Mouse (Mus musculus): ENCODE measurements around the gene Mtmr14. TPM values are rescaled to one million over a fixed set of nuclear protein-coding genes. Genes with fewer than 3 reads are reported as not detected.

Mtmr14 gene
- polyA plus RNA-seq, 1 experiment from 2014 or later: 34.0 TPM

GRCm38 (mm10) chr6:113306322-113306985 lies 68.8 kb downstream of the Mtmr14 start:
- under 1% methylated on average over 46 of the region's 50 CpGs for WGBS
- Histone ChIP-seq H3K4me2 (ENCODE audit: low read length) (peak overlapping the region; percentile 55), H3K9ac (ENCODE audit: low read depth, low read length) (peak overlapping the region; percentile 96), H3K4me1 (ENCODE audit: control insufficient read depth, insufficient read depth, low read length) (peaks cover 17% of the 10 kb centered on the region), H3K27me3 (ENCODE audit: control insufficient read depth, insufficient read depth, low read depth, low read length) (no peaks in the 10 kb centered on the region), H3K36me3 (ENCODE audit: control insufficient read depth, insufficient read depth, low read length) (peaks cover 6% of the 10 kb centered on the region; the same call in 1 of the 2 replicates), H3K9me3 (replicated peaks; ENCODE audit: control insufficient read depth, low read length, poor library complexity, severe bottlenecking) (no peaks in the 10 kb centered on the region), H3K27ac (ENCODE audit: low read length) (peak overlapping the region; percentile 99), H3K4me3 (ENCODE audit: low read depth, low read length) (peak overlapping the region; percentile 97)
- peak; percentile 98 for ATAC-seq

- Histone ChIP-seq H3K27ac (ENCODE audit: low read length) (peak within 1 kb of the TSS; percentile 99), H3K9ac (ENCODE audit: low read depth, low read length) (peak within 1 kb of the TSS; percentile 96), H3K4me3 (ENCODE audit: low read depth, low read length) (peak within 1 kb of the TSS; percentile 97), H3K27me3 (ENCODE audit: control insufficient read depth, insufficient read depth, low read depth, low read length) (no peaks in the 10 kb centered on the region), H3K9me3 (replicated peaks; ENCODE audit: control insufficient read depth, low read length, poor library complexity, severe bottlenecking) (no peaks in the 10 kb centered on the region), H3K36me3 (ENCODE audit: control insufficient read depth, insufficient read depth, low read length) (peaks cover 6% of the 10 kb centered on the region; the same call in 1 of the 2 replicates), H3K4me2 (ENCODE audit: low read length) (peak within 1 kb of the TSS; percentile 98), H3K4me1 (ENCODE audit: control insufficient read depth, insufficient read depth, low read length) (peaks cover 17% of the 10 kb centered on the region)
- 0% methylated on average over 32 of the region's 32 CpGs for WGBS
- peak; percentile 76 for ATAC-seq
Observed at GRCm38 (mm10) chr6:113306986-113307349, 69.3 kb downstream of the Mtmr14 start, which contains the start of gene Brpf1. Gene Brpf1 (plus strand): TSS chr6:113307137.

- Histone ChIP-seq H3K4me3 (ENCODE audit: low read depth, low read length) (peak overlapping the region; percentile 97), H3K4me2 (ENCODE audit: low read length) (peak overlapping the region; percentile 98), H3K9ac (ENCODE audit: low read depth, low read length) (peak overlapping the region; percentile 96), H3K27me3 (ENCODE audit: control insufficient read depth, insufficient read depth, low read depth, low read length) (no peaks in the 10 kb centered on the region), H3K36me3 (ENCODE audit: control insufficient read depth, insufficient read depth, low read length) (peaks cover 6% of the 10 kb centered on the region; the same call in 1 of the 2 replicates), H3K9me3 (replicated peaks; ENCODE audit: control insufficient read depth, low read length, poor library complexity, severe bottlenecking) (no peaks in the 10 kb centered on the region), H3K27ac (ENCODE audit: low read length) (peak overlapping the region; percentile 99), H3K4me1 (ENCODE audit: control insufficient read depth, insufficient read depth, low read length) (peaks cover 17% of the 10 kb centered on the region)
- ATAC-seq: peak; percentile 2; the same call in 1 of the 2 replicates
- WGBS: under 1% methylated on average over 34 of the region's 34 CpGs
Observed at GRCm38 (mm10) chr6:113307481-113308121, 70.0 kb downstream of the Mtmr14 start.

GRCm38 (mm10) chr6:113308141-113308540 lies 70.5 kb downstream of the Mtmr14 start:
- Histone ChIP-seq H3K4me2 (ENCODE audit: low read length) (peak overlapping the region; percentile 98), H3K9ac (ENCODE audit: low read depth, low read length) (peak overlapping the region; percentile 96), H3K36me3 (ENCODE audit: control insufficient read depth, insufficient read depth, low read length) (peaks cover 6% of the 10 kb centered on the region; the same call in 1 of the 2 replicates), H3K4me1 (ENCODE audit: control insufficient read depth, insufficient read depth, low read length) (peaks cover 17% of the 10 kb centered on the region), H3K4me3 (ENCODE audit: low read depth, low read length) (peak overlapping the region; percentile 97), H3K9me3 (replicated peaks; ENCODE audit: control insufficient read depth, low read length, poor library complexity, severe bottlenecking) (no peaks in the 10 kb centered on the region), H3K27ac (ENCODE audit: low read length) (no peak overlapping the region), H3K27me3 (ENCODE audit: control insufficient read depth, insufficient read depth, low read depth, low read length) (no peaks in the 10 kb centered on the region)
- WGBS: 37% methylated on average over 5 of the region's 5 CpGs
- no peak for ATAC-seq

- Histone ChIP-seq H3K27me3 (ENCODE audit: control insufficient read depth, insufficient read depth, low read depth, low read length) (no peaks in the 10 kb centered on the region), H3K4me2 (ENCODE audit: low read length) (no peak overlapping the region), H3K27ac (ENCODE audit: low read length) (no peak overlapping the region), H3K4me1 (ENCODE audit: control insufficient read depth, insufficient read depth, low read length) (no peaks in the 10 kb centered on the region), H3K9ac (ENCODE audit: low read depth, low read length) (no peak overlapping the region), H3K4me3 (ENCODE audit: low read depth, low read length) (no peak overlapping the region), H3K36me3 (ENCODE audit: control insufficient read depth, insufficient read depth, low read length) (peaks cover 57% of the 10 kb centered on the region), H3K9me3 (replicated peaks; ENCODE audit: control insufficient read depth, low read length, poor library complexity, severe bottlenecking) (no peaks in the 10 kb centered on the region)
- no peak for ATAC-seq
- 97% methylated on average over 3 of the region's 3 CpGs for WGBS
Observed at GRCm38 (mm10) chr6:113315972-113316371, 78.3 kb downstream of the Mtmr14 start.

- Histone ChIP-seq H3K4me3 (ENCODE audit: low read depth, low read length) (peak within 1 kb of the TSS; percentile 58), H3K36me3 (ENCODE audit: control insufficient read depth, insufficient read depth, low read length) (peaks cover 21% of the 10 kb centered on the region; the same call in 1 of the 2 replicates), H3K27ac (ENCODE audit: low read length) (peak within 1 kb of the TSS; percentile 83), H3K27me3 (ENCODE audit: control insufficient read depth, insufficient read depth, low read depth, low read length) (no peaks in the 10 kb centered on the region), H3K9me3 (replicated peaks; ENCODE audit: control insufficient read depth, low read length, poor library complexity, severe bottlenecking) (no peaks in the 10 kb centered on the region), H3K4me2 (ENCODE audit: low read length) (peak within 1 kb of the TSS; percentile 92), H3K9ac (ENCODE audit: low read depth, low read length) (peak within 1 kb of the TSS; percentile 69), H3K4me1 (ENCODE audit: control insufficient read depth, insufficient read depth, low read length) (peaks cover 15% of the 10 kb centered on the region)
- under 1% methylated on average over 52 of the region's 52 CpGs for WGBS
- ATAC-seq: peak; percentile 99
Observed at GRCm38 (mm10) chr6:113326533-113327315, 89.1 kb downstream of the Mtmr14 start, which contains the start of gene Ogg1. Gene Ogg1 (plus strand): TSS chr6:113326972.

GRCm38 (mm10) chr6:113329396-113329795 lies 91.8 kb downstream of the Mtmr14 start:
- H3K36me3 ChIP-seq (ENCODE audit: control insufficient read depth, insufficient read depth, low read length): 0 out of 2 replicates have a peak, but pooled peaks cover under 1% of the 10 kb centered on the region

GRCm38 (mm10) chr6:113330547-113330946 lies 92.9 kb downstream of the Mtmr14 start:
- no peaks in the 10 kb centered on the region for H3K36me3 ChIP-seq (ENCODE audit: control insufficient read depth, insufficient read depth, low read length)
- no peak overlapping the region for H3K4me3 ChIP-seq (ENCODE audit: low read depth, low read length)
- no peaks in the 10 kb centered on the region for H3K27me3 ChIP-seq (ENCODE audit: control insufficient read depth, insufficient read depth, low read depth, low read length)
- 56% methylated on average over 2 of the region's 2 CpGs for WGBS
- H3K9me3 ChIP-seq (replicated peaks; ENCODE audit: control insufficient read depth, low read length, poor library complexity, severe bottlenecking): no peaks in the 10 kb centered on the region
- no peak overlapping the region for H3K9ac ChIP-seq (ENCODE audit: low read depth, low read length)
- ATAC-seq: no peak
- H3K4me2 ChIP-seq (ENCODE audit: low read length): no peak overlapping the region
- peaks cover 13% of the 10 kb centered on the region for H3K4me1 ChIP-seq (ENCODE audit: control insufficient read depth, insufficient read depth, low read length)
- H3K27ac ChIP-seq (ENCODE audit: low read length): no peak overlapping the region

More at GRCm38 (mm10) chr6:113329396-113329795, 91.8 kb downstream of the Mtmr14 start:
- peaks cover 15% of the 10 kb centered on the region for H3K4me1 ChIP-seq (ENCODE audit: control insufficient read depth, insufficient read depth, low read length)
- no peak overlapping the region for H3K27ac ChIP-seq (ENCODE audit: low read length)
- ATAC-seq: no peak
- no peaks in the 10 kb centered on the region for H3K27me3 ChIP-seq (ENCODE audit: control insufficient read depth, insufficient read depth, low read depth, low read length)
- H3K4me3 ChIP-seq (ENCODE audit: low read depth, low read length): no peak overlapping the region
- no peaks in the 10 kb centered on the region for H3K9me3 ChIP-seq (replicated peaks; ENCODE audit: control insufficient read depth, low read length, poor library complexity, severe bottlenecking)
- H3K4me2 ChIP-seq (ENCODE audit: low read length): no peak overlapping the region
- H3K9ac ChIP-seq (ENCODE audit: low read depth, low read length): no peak overlapping the region
- WGBS: 100% methylated on average over 1 of the region's 1 CpGs
